Mouse (Mus musculus) left cerebral cortex, adult 6 months (tissue): ENCODE results near the gene Thumpd3. TPM values are rescaled to one million over a fixed set of nuclear protein-coding genes. Genes with fewer than 3 reads are reported as not detected.

Experiments used
- long read RNA-seq, 2 experiments: library from polyadenylated mRNA; unstranded; transcript quantifications; one replicate each; pipeline ENCODE4 v2.0.0; 2019 to 2020
- polyA plus RNA-seq: library from polyadenylated mRNA; unstranded; fragments of <200 nt; fragmentation: Nextera tagmentation; gene quantifications from 2 replicates; pipeline ENCODE4 v1.2.3, GENCODE M21; 2021

Gene Thumpd3
- polyA plus RNA-seq: 27.8 and 32.3 TPM in 2 replicates
- long read RNA-seq, experiment 1, transcript Thumpd3-201 (10 exons, 2,163 nt): major isoform, 232 of 285 reads
- long read RNA-seq, experiment 1, partial matches to known transcripts: 19 of 285 reads
- long read RNA-seq, experiment 1, other reads (novel, unspliced or antisense): 31 of 285 reads
- long read RNA-seq, experiment 2, transcript Thumpd3-201 (10 exons, 2,163 nt): major isoform, 42 of 59 reads
- long read RNA-seq, experiment 2, partial matches to known transcripts: 12 of 59 reads
- long read RNA-seq, experiment 2, other reads (novel, unspliced or antisense): 5 of 59 reads

DNA sequence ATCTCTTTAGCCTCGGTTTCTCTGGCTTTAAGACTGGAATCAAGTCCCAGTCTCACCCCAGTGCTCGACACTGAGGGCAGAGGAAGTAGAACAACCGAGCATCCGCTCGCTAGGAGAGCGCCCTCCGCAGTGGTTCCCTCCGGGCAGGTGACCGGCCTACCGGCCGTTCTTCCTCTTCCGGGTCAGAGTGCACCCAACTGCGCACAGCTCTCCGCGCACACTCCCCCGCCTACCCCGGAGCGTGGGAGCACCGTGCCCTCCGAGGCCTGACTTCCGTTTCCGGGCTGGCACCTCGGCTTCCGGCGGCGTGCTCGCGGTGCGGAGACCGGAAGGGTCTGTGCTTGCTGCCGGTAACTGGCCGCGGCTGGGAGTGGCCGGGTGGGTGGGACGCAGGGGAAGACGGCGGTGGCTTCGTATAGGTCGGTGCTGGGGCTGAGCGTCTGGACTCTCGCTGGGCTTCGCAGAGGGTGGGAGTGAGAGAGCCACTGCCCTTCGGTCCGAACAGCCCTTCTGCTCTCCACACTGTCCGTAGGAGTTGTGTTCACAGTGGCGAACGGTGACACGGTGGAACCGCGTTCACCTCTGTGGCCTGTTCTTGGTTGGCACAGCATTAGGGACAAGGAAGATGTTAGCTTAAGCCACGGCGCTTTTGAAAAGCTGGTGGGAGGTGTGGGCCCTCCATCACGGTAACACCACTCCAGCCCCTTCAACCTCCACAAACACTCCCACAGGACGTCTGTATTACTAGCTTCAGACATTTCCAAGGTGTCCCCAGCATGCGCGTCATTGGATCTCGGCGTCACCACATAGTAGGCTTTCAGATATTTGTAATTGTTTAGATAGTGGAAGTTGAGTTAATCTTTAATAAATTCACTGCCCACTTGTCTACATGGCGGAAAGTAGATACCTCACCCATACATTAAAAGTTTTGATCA is at the start of gene Thumpd3:
TSS of gene Thumpd3 (plus strand) at position 185 of the 935 bp plus-strand sequence.

DNA sequence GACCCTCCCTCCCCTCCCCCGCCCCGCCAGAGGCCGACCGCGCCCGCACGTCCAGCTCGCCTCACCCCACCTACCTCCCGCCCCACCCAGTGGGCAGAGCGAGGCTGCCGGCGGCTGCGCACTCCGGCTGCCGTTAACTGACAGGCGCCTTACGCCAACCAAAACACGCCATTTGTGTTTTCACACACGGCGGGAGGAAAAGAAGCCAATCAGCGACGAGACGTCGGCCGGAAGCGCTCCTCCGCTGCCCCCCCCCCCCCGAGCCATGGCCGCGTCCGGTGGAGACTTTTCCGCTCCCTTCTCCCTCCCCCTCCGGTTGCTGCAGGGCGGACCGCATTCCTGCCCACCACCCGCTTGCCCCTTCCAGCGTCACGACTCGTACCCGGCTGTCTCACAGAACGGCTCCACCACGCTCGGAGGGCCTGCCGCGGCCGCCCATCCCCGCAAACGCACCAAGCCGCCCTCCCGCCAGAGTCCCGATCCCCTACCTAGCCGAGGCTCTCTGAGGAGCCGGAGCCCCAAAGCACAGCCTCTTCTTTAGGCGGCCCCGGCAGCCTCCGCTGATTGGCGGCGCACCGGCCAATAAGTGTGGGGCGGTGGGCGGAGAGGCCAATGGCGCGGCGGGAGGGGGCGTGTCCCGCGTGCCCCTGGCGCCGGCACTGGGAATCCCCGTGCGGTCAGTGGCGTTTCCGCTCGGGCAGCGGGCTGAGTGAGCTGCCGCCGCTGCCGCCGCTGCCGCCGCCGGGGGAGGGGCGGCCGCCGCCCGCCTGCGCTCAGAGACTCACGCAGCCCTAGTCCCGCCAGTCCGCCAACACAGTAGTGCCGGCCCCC is 30.9 kb downstream of the Thumpd3 start, which contains the start of gene Setd5:
TSS of gene Setd5 (plus strand) at position 680 of the 831 bp plus-strand sequence.

Other genes starting within 250 kb of the Thumpd3 start
- 28.8 and 29.6 TPM in 2 replicates for gene Srgap3, start 99.0 kb upstream of the Thumpd3 start, polyA plus RNA-seq
- 7.6 and 7.9 TPM in 2 replicates for gene Setd5, start 31.1 kb downstream of the Thumpd3 start, polyA plus RNA-seq
- 11.3 and 16.3 TPM in 2 replicates for gene Lhfpl4, start 149.2 kb downstream of the Thumpd3 start, polyA plus RNA-seq
- gene Mtmr14, start 191.6 kb downstream of the Thumpd3 start, polyA plus RNA-seq: 12.2 and 14.7 TPM in 2 replicates
- 45.4 and 61.0 TPM in 2 replicates for gene Cpne9, start 236.1 kb downstream of the Thumpd3 start, polyA plus RNA-seq